Mouse (Mus musculus) heart, postnatal 25 days (tissue): ENCODE data around the gene Mark4. TPM values are rescaled to one million over a fixed set of nuclear protein-coding genes. Genes with fewer than 3 reads are reported as not detected.
A peak's percentile ranks its signal among the peaks of the same experiment; 100 is the strongest.

ENCODE experiments used
- DNase-seq: peaks from one replicate; pipeline ENCODE4 v3.0.0; 2022; ENCODE audit warnings: low spot score
- intact Hi-C: fragments of 180-260 bp; cut with DNase I; formaldehyde crosslinking; loops from one replicate; pipeline ENCODE4 v1.15.1; 2025
- total RNA-seq, 2 experiments: library from RNA; stranded (reverse); gene quantifications; 2 replicates each; pipeline ENCODE4 v1.2.3; 2021

Gene Mark4
- total RNA-seq, 2 experiments from 2014 or later: 22.3 to 24.3 TPM

- peak; percentile 65 for DNase-seq
- intact Hi-C loops: no loop called here
These were observed 15.3 kb upstream of the Mark4 start for GRCm38 (mm10) chr7:19473875-19474443.

- DNase-seq: no peak
- intact Hi-C loops: no loop called here
These were observed 13.8 kb upstream of the Mark4 start for GRCm38 (mm10) chr7:19472403-19472802.

- intact Hi-C loops: no loop called here
- DNase-seq: no peak
These were observed 11.7 kb upstream of the Mark4 start for GRCm38 (mm10) chr7:19470308-19470707.

GRCm38 (mm10) chr7:19469404-19469803, 10.8 kb upstream of the Mark4 start:
- intact Hi-C loops: no loop called here
- DNase-seq: no peak

GRCm38 (mm10) chr7:19468279-19468678, 9.7 kb upstream of the Mark4 start:
- no peak for DNase-seq
- intact Hi-C loops: no loop called here

GRCm38 (mm10) chr7:19467638-19468037, 9.0 kb upstream of the Mark4 start:
- no peak for DNase-seq
- intact Hi-C loops: no loop called here

- no peak for DNase-seq
- intact Hi-C loops: no loop called here
These were observed 8.1 kb upstream of the Mark4 start for GRCm38 (mm10) chr7:19466602-19467145.

GRCm38 (mm10) chr7:19464367-19465307, 6.0 kb upstream of the Mark4 start:
- intact Hi-C loops: no loop called here
- DNase-seq: no peak

GRCm38 (mm10) chr7:19462884-19463381, 4.3 kb upstream of the Mark4 start, which contains the start of gene Exoc3l2:
Exoc3l2 (plus strand) TSS chr7:19463331.
- DNase-seq: no peak
- intact Hi-C loops: no loop called here

- intact Hi-C loops: no loop called here
- DNase-seq: no peak
These were observed 3.8 kb upstream of the Mark4 start for GRCm38 (mm10) chr7:19462443-19462842.

- DNase-seq: no peak
- intact Hi-C loops: loop anchor here (1.0 to 2.0 kb wide), 2 partner anchors 15 to 43 kb away; no protein-coding TSS in a partner anchor
These were observed 2.9 kb upstream of the Mark4 start for GRCm38 (mm10) chr7:19461488-19461887.

- no peak for DNase-seq
- intact Hi-C loops: loop anchor here (2.0 kb wide), 1 partner anchor 16 kb away; no protein-coding TSS in a partner anchor
These were observed 1.9 kb upstream of the Mark4 start for GRCm38 (mm10) chr7:19460500-19460899.

- DNase-seq: no peak
- intact Hi-C loops: loop anchor here (5.0 kb wide), 1 partner anchor 113 kb away; no protein-coding TSS in a partner anchor
These were observed 686 bp upstream of the Mark4 start for GRCm38 (mm10) chr7:19459144-19459870.

- intact Hi-C loops: loop anchor here (5.0 kb wide), 1 partner anchor 114 kb away; no protein-coding TSS in a partner anchor
These were observed 542 bp downstream of the Mark4 start for GRCm38 (mm10) chr7:19458072-19458486.

GRCm38 (mm10) chr7:19457414-19458071, 1.1 kb downstream of the Mark4 start:
- intact Hi-C loops: loop anchor here (5.0 kb wide), 1 partner anchor 115 kb away; no protein-coding TSS in a partner anchor

More at GRCm38 (mm10) chr7:19458072-19458486, 542 bp downstream of the Mark4 start:
- DNase-seq: no peak

GRCm38 (mm10) chr7:19456628-19457027, 2.0 kb downstream of the Mark4 start:
- no peak for DNase-seq
- intact Hi-C loops: loop anchor here (5.0 kb wide), 1 partner anchor 116 kb away; no protein-coding TSS in a partner anchor

More at GRCm38 (mm10) chr7:19457414-19458071, 1.1 kb downstream of the Mark4 start:
- DNase-seq: no peak

- DNase-seq: no peak
- intact Hi-C loops: loop anchor here (5.0 kb wide), 1 partner anchor 116 kb away; no protein-coding TSS in a partner anchor
These were observed 2.7 kb downstream of the Mark4 start for GRCm38 (mm10) chr7:19455819-19456495.

GRCm38 (mm10) chr7:19455186-19455585, 3.4 kb downstream of the Mark4 start:
- intact Hi-C loops: loop anchor here (5.0 kb wide), 1 partner anchor 117 kb away; no protein-coding TSS in a partner anchor
- no peak for DNase-seq
